Mouse (Mus musculus) 416B (cell line): ENCODE data around the gene Pctp.
A peak's percentile ranks its signal among the peaks of the same experiment; 100 is the strongest.

ENCODE experiments used
- DNase-seq: peaks from one replicate; pipeline ENCODE4 v3.0.0; 2011; ENCODE audit warnings: low read depth

Gene Pctp

DNA sequence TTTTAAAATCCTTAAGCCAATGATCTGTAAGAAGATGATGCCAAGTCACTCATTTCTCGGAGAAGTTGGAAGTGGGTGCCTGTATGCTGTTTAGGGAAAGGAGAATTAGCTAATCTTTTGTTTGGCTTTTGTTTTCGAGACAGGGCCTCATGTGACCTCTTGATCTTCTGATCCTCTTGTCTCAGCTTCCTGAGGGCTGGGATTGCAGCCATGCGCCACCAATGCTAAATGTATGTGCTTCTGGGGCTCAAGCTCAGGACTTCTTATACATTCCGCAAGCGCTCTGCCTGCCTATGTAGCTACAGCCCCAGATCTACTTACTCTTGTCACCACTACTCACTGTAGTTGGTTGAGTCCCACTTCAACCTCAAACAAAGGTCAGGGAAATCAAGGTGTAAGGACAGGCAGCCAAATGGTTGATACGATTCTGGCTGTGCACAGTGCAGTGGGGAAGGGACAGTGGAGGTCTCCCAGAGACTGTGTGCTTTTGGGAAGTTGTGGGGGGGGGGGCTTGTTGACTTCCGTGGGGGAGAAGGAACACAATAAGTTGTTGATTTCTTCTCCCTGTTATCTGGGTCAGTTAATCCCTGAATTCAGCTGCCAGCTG is 24.8 kb downstream of the Pctp start:
- no peak for DNase-seq

GRCm38 (mm10) chr11:89976361-89976760 is 26.3 kb downstream of the Pctp start:
- no peak for DNase-seq

DNA sequence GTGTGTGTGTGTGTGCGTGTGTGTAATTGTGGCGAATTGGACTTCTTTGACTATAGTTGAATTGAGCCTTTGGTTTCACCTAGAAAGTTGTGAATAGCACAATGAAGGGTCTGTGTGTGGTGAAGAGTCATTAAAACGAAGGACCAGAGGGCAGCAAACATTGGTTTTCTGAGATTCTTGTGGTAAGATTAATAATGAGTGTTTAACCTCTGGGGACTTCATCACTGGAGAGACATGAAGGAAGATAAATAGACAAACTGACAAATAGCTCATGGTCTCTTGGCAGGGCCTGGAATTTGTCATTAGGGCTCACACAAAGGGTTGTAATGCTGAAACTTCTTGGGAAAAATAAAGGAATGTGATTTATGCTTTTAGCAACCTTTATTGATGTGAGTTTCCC is 31.4 kb downstream of the Pctp start:
- DNase-seq: no peak

DNA sequence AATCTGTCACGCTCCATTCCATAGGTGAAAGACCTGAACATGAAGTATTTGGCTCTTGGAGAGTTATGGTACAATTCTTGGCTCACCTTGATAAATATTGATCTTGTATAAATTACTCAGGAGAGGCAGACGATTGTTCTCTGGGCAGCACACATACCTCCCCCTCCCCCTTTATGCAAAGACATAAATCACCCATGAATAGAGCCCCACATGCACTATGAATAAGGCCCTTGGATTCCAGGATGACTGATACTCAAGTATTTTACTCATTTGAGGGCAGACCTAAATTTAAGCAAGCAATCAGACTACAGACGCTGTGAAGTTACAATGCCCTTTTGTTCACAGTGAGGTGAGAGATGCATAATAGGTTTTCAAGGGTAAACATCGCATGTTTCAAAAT is 32.0 kb downstream of the Pctp start:
- no peak for DNase-seq

DNA sequence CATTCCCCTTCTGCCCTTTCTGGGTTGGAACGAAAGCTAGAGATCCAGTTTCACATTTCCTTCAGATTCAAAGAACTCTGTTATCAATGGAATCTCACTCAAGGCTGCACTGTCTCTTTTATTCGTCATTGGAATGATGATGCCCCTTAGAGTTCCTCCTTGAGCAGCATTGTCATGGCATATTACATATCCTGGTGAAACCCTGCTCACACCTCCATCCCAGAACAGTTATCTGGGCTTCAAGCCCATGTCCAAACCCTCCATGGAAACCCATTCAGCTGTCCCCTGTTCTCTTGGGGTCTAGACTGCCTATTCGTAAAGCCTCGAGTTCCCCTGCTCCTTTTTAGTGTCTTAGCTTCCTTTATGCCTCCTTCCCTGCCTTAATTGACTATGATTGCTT is 33.6 kb downstream of the Pctp start:
- DNase-seq: no peak

GRCm38 (mm10) chr11:89950691-89951270 is 51.9 kb downstream of the Pctp start:
- DNase-seq: no peak

- no peak for DNase-seq
These were observed 54.9 kb downstream of the Pctp start for GRCm38 (mm10) chr11:89947806-89948205.

DNA sequence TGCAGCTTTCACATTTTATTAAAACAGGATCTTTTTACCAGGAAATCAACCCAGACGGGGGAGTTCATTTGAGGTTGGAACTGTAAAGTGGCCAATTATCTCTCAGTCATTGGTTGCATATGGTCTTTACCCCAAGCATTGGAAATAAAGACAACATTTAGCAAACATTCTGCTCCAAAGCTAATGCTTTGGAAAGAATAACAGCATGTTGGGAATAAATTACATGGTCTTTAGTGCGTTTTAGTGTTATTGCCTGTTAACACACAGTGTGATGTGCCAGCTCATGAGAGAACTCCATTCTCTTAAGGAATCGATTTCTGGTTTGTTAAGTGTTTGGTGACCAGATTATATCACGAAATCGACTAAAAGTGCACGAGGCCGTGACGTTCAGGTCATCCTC is 57.5 kb downstream of the Pctp start:
- no peak for DNase-seq

- peak; percentile 40 for DNase-seq
These were observed 65.5 kb downstream of the Pctp start for GRCm38 (mm10) chr11:89937241-89937640.
